Mouse (Mus musculus): ENCODE data around the gene AF366264.
"Not testable (repeated sequence)": the region's sequence is repeated elsewhere in the genome, so short reads cannot be mapped to it uniquely, and the experiment has no call there.

The AF366264 gene

DNA sequence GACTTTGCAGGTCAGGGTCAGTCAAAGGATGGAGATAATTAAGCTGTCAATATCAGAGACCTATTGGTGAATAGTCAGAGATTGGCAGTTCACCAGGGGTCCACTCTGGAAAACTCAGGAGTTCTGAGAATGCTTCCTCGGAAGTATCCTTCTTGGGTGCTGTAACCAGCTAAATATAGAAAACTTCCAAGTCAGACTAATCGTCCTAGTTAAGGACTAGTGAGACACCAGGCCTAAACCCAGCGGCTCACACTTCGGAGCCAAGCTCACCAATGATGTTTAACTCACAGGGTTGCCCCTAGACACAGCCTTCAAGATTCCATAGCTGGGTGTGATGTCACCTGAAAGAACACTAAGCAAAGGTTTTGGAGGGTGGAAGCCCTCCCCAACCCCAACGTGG lies at the start of gene AF366264:
Gene AF366264, minus strand, starts transcription at position 101 of the 400 bp plus-strand sequence.
- DNase-seq (ENCODE audit: low spot score in 2 of 2): not testable (repeated sequence)

DNA sequence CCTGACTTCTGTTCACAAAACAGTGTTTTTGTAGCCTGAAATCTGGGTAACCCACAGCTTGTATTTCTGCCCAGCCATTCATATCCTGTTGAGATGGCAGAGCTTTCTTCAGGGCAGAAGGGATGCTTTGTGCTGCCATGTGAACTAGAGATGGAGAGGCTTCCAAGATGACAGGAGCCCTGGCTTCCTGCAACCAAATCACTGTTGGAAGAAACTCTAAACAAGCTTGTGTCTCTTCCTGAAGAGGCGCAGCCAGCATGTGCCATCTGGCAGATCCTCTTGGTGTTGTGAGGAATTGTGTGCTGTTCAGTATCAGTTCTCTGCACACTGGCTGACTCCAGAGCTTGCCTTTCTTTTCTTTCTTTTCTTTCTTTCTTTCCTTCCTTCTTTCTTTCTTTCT lies 5.1 kb upstream of the AF366264 start:
- not testable (repeated sequence) for DNase-seq (ENCODE audit: low spot score in 2 of 2)

DNA sequence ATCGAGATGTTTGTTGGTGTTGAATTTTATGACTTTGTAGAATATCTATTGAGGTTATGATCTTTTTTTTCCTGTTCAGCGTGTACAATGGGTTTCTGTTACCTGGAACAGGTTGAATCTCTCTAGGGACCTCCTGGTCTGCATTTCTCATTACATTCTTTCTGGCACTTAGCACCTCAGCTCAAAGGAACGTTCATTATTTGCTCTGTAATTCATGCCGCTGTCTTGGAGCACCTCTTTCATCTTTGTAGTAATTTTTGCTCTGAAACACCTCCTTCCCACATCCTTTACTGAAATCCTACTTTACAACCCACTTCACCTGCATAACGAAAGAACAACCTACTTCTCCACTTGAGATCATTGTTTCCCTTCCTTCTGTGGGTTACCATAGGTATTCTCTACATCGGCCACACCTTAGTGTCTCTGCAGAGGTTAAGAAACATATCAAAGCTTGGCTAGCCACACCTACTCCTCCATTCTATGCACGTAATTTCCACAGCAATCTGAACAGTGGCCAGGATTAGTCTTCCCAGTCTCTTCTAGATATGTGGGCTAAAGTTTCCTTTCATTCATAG lies 9.5 kb downstream of the AF366264 start:
- DNase-seq (ENCODE audit: low spot score in 2 of 2): no peak

DNA sequence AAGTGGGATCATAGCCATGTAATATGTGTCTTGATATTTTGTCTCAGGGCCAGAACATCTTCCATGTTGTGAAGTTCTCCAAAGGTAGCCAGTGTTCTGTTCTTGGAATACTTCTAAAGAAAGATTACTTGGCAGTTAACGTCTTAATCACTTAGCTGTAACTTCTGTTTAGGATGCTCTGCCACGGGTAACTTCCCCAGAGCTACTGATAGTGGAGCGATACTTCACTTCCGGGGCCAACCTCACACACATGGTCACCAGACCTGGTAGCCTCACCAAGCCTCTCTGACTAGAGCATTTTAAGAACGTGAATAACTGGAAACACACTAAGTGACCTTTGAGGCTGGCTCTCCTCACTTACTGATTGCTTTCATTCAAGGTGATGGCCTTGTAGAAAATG lies 38.6 kb downstream of the AF366264 start:
- DNase-seq (ENCODE audit: low spot score in 2 of 2): no peak

DNA sequence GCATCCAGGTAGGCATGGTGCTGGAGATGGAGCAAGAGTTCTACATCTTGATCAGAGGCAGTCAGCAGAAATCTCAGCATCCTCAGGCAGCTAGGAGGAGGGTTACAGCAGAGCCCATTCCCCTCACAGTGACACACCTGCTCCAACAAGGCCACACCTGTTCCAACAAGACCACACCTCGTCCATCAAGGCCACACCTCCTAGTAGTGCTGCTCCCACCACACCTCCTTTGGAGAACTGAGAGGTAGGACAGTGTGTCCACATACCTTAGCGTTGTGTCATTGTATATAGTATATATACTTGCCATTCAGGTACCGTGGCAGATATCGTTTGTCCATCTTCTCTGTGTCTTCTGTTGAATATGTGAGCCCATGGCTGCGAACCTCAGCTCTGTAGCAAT lies 40.5 kb downstream of the AF366264 start:
- DNase-seq (ENCODE audit: low spot score in 2 of 2): no peak

DNA sequence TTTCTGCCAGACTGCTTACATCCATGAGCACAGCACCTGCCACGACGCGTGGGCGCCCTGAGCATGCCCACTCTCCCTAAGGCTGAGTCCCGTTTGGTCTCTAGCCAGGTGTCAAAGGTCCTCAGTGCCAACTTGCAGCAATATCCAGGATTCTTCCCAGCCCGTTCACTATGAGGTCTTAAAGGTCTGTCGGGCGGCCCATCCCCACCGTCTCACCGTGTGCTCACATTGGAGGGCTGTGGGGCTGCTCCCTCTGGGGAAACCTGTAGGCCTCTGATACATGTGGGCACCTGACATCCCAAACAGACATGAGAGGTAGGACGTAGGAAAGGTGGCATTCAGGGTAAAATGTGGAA lies 44.5 kb downstream of the AF366264 start:
- no peak for DNase-seq (ENCODE audit: low spot score in 2 of 2)

DNA sequence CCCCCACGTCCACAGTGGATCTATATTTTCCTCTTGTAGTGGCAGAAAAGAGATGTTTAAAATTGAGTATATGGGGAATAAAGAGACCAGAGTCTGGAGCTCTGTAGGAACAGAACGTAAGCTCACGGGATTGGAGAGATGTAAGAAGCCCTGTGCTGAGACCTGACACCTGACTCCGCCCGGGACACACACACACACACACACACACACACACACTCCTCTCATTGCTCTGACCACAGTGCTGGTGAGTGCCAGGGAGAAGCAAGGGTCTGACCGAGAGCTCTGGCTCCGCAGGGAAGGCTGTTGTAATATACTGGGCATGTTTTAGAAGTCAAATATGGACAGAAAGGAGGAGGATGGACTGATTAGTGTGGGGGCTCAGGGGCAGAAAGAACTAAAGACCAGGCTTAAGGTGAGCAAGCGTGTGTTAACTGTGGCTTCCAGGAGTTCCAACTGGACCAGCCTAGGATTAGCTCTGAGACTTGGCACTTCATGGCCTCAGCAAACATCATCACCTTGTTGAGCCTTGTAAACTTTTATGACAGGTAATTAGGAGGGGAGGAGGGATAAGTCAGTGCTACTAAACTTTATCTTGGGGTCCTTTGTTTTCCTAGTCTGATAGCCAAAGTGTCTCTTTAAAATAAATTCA lies 45.0 kb downstream of the AF366264 start:
- no peak for DNase-seq (ENCODE audit: low spot score in 2 of 2)

DNA sequence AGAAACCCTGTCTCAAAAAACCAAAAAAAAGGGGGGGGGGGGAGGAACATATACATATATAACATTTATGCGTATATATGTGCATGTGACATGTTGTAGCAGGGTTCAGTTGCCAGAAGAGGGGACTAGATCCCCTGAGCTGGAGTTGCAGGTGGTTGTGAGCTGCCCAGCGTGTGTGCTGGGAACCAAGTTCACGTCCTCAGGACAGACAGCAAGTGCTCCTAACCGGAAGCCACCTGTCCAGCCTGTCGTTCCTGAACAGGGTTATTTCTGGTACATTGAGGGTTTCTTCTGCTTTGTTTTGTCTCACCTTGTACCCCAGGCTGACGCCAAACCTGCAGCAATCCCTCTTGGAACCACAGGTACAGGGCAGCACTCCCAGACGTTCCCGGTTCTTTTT lies 48.6 kb downstream of the AF366264 start:
- no peak for DNase-seq (ENCODE audit: low spot score in 2 of 2)

DNA sequence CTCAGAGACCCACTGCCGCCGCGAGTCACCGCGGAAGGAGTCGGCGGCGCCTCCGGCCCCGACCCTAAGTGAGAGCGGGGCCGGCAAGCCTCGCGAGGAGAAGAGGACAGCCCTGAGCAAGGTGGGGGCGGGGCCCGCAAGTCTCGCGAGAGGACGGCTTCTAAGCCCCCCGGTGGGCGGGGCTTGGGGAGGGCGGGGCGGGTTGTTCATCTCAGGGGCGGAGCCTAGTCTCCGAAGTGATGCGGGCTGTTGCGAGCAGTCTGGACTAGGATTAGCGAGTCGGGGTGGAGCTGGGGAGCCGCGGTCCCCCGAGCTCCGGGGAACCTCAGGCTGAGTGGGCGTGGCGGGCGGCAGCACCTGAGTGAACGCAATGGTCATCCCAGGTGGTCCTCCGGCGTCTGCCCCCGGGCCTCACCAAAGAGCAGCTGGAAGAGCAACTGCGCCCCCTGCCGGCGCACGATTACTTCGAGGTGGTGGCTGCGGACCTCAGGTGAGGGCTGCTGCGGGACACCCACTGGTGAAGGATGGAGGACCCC lies 52.4 kb downstream of the AF366264 start:
- peak; percentile 95 to 96 for DNase-seq (ENCODE audit: low spot score in 2 of 2)

DNA sequence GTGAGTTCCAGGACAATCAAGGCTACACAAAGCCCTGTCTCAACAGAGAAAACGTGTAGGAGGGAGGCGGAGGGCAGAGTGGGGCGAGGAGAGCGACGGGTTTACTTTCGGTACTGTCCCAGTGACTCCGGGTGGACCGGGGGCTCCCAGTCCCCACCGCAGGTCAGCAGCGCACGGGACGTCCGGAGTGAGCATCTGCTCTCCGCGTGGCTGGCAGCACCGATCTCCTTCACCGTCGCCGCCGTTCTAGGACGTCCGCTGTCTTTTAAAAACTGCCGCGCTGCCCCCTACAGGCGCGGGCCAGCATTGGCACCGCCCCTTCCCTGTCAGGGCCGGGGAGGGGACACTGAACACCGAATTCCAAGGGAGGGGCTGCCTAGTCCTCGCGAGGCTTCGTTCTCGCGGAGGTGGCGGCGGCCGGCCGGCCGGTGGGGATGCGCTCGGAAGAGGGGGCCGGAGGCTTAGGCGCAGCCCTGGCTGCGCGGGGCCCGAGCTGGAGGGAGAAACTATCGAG lies 52.9 kb downstream of the AF366264 start, which contains the start of gene Upf3a:
Gene Upf3a, plus strand, starts transcription at position 366 of the 514 bp plus-strand sequence.
- peak; percentile 87 to 91 for DNase-seq (ENCODE audit: low spot score in 2 of 2)
